Mouse (Mus musculus): ENCODE results near the gene Gm42906.

GRCm38 (mm10) chr5:151126608-151127005, 301.4 kb downstream of the Gm42906 start:
- TF ChIP-seq CTCF (IDR thresholded peaks at IDR 0.05; ENCODE audit: control insufficient read depth, insufficient read depth, insufficient read length) = no peak
- TF ChIP-seq MAX (IDR thresholded peaks at IDR 0.05) = no peak
- no peak for TF ChIP-seq USF1 (IDR thresholded peaks at IDR 0.05; ENCODE audit: low read depth)
- no peak for TF ChIP-seq FOSL1 (IDR thresholded peaks at IDR 0.05; ENCODE audit: insufficient read depth, low read length, poor library complexity, severe bottlenecking)
- TF ChIP-seq CEBPB (IDR thresholded peaks at IDR 0.05; ENCODE audit: low read depth) = no peak
- TF ChIP-seq MYOG (IDR thresholded peaks at IDR 0.05; ENCODE audit: control insufficient read depth, extremely low read depth, insufficient read length) = no peak

All from C2C12 (cell line).